Mouse (Mus musculus): ENCODE data around the gene Dst.

- TF ChIP-seq POLR2A (IDR thresholded peaks at IDR 0.05; ENCODE audit: control insufficient read depth in 1 of 2, insufficient read depth in 1 of 2, low read depth in 1 of 2, low read length in 2 of 2, poor library complexity in 1 of 2): no peak
- TF ChIP-seq CTCF (IDR thresholded peaks at IDR 0.05 in 2 of 3, conservative IDR thresholded peaks at IDR 0.05 in 1 of 3; ENCODE audit: control insufficient read depth in 1 of 3, insufficient read depth in 1 of 3, low read depth in 2 of 3, low read length in 3 of 3, poor library complexity in 1 of 3, severe bottlenecking in 1 of 3): no peak
- no peak for TF ChIP-seq MAX (IDR thresholded peaks at IDR 0.05; ENCODE audit: low read length)
- TF ChIP-seq GATA1 (IDR thresholded peaks at IDR 0.05; ENCODE audit: low read depth, low read length): no peak
- no peak for TF ChIP-seq EP300 (IDR thresholded peaks at IDR 0.05; ENCODE audit: low read depth in 1 of 2, low read length in 2 of 2)
- no peak for TF ChIP-seq CHD2 (IDR thresholded peaks at IDR 0.05; ENCODE audit: low read length)
- no peak for TF ChIP-seq TBP (IDR thresholded peaks at IDR 0.05; ENCODE audit: low read depth, low read length)
Measured at GRCm38 (mm10) chr1:34312806-34313205, 404.8 kb downstream of the Dst start.

Measured in MEL (cell line).